Mouse (Mus musculus) MEL (cell line): ENCODE data around the gene Spock1. TPM values are rescaled to one million over a fixed set of nuclear protein-coding genes. Genes with fewer than 3 reads are reported as not detected.

Experiments used
- DNase-seq: peaks from one replicate; pipeline ENCODE4 v3.0.0; 2011; ENCODE audit warnings: low read depth, low spot score
- H3K27ac ChIP-seq: 2 replicates; pipeline ENCODE4 v1.5.1; 2012; ENCODE audit warnings: low read depth, mild to moderate bottlenecking, control low read depth, low read length, moderate library complexity; ENCODE audit not compliant: control insufficient read depth
- H3K27me3 ChIP-seq, 2 experiments: fragments of 150-350 bp in 1 of 2; sonication (generic) in 1 of 2; 2 replicates each; pipeline ENCODE4 v1.6.1; 2012; ENCODE audit warnings: low read length in 2 of 2, mild to moderate bottlenecking in 2 of 2, improper control_type of control experiment in 1 of 2, moderate library complexity in 1 of 2; ENCODE audit not compliant: insufficient read depth in 2 of 2, control insufficient read depth in 1 of 2
- H3K36me3 ChIP-seq, 2 experiments: 2 replicates each; pipeline ENCODE4 v1.6.1; 2012 to 2014; ENCODE audit warnings: low read length in 2 of 2, improper control_type of control experiment in 1 of 2, inconsistent platforms in 1 of 2, mild to moderate bottlenecking in 1 of 2; ENCODE audit not compliant: insufficient read depth in 2 of 2, control insufficient read depth in 1 of 2
- H3K4me1 ChIP-seq, 2 experiments: fragments of 150-350 bp in 1 of 2; sonication (generic) in 1 of 2; 2 replicates each; pipeline ENCODE4 v1.6.1; 2012; ENCODE audit warnings: low read length in 2 of 2, improper control_type of control experiment in 1 of 2, mild to moderate bottlenecking in 1 of 2; ENCODE audit not compliant: insufficient read depth in 2 of 2, control insufficient read depth in 1 of 2
- H3K4me3 ChIP-seq, 2 experiments: fragments of 150-350 bp in 1 of 2; sonication (generic) in 1 of 2; 2 replicates each; pipeline ENCODE4 v1.5.1; 2012; ENCODE audit warnings: low read depth in 2 of 2, low read length in 2 of 2, mild to moderate bottlenecking in 2 of 2, moderate library complexity in 2 of 2, control low read depth in 1 of 2, improper control_type of control experiment in 1 of 2; ENCODE audit not compliant: control insufficient read depth in 1 of 2, insufficient read depth in 1 of 2
- H3K79me2 ChIP-seq: 2 replicates; pipeline ENCODE4 v1.6.1; 2012; ENCODE audit warnings: mild to moderate bottlenecking, low read length, moderate library complexity; ENCODE audit not compliant: control insufficient read depth, poor library complexity, insufficient read depth
- H3K9ac ChIP-seq: 2 replicates; pipeline ENCODE4 v1.6.1; 2012; ENCODE audit warnings: low read depth, mild to moderate bottlenecking, control low read depth, low read length, moderate library complexity; ENCODE audit not compliant: control insufficient read depth, poor library complexity, severe bottlenecking
- H3K9me3 ChIP-seq: fragments of 150-350 bp; sonication (generic); replicated peaks from 2 replicates; pipeline ENCODE4 v1.6.1; 2012; ENCODE audit warnings: mild to moderate bottlenecking, low read length, improper control_type of control experiment, moderate library complexity; ENCODE audit not compliant: insufficient read depth
- E2F4 ChIP-seq: IDR thresholded peaks from 2 replicates; pipeline ENCODE4 v1.6.1; 2011; ENCODE audit warnings: low read depth, low read length, improper control_type of control experiment, borderline replicate concordance
- EP300 ChIP-seq, 2 experiments: IDR thresholded peaks; 2 replicates each; pipeline ENCODE4 v1.6.1; 2011; ENCODE audit warnings: improper control_type of control experiment in 2 of 2, low read length in 2 of 2, low read depth in 1 of 2, mild to moderate bottlenecking in 1 of 2
- GATA1 ChIP-seq: IDR thresholded peaks from 2 replicates; pipeline ENCODE4 v1.6.1; 2011; ENCODE audit warnings: low read depth, low read length, improper control_type of control experiment
- HCFC1 ChIP-seq: IDR thresholded peaks from 2 replicates; pipeline ENCODE4 v1.6.1; 2012; ENCODE audit warnings: low read depth, mild to moderate bottlenecking, inconsistent platforms, low read length, improper control_type of control experiment, moderate library complexity
- KAT2A ChIP-seq: conservative IDR thresholded peaks from 2 replicates; pipeline ENCODE4 v1.6.1; 2012; ENCODE audit warnings: low read depth, low read length, improper control_type of control experiment, inconsistent platforms
- MEF2A ChIP-seq: IDR thresholded peaks from 2 replicates; pipeline ENCODE4 v1.6.1; 2014; ENCODE audit warnings: low read depth, mild to moderate bottlenecking, inconsistent platforms, low read length, improper control_type of control experiment; ENCODE audit not compliant: poor library complexity, insufficient replicate concordance, severe bottlenecking; ENCODE audit errors: extremely low read depth
- MXI1 ChIP-seq: IDR thresholded peaks from 2 replicates; pipeline ENCODE4 v1.6.1; 2011; ENCODE audit warnings: mild to moderate bottlenecking, low read depth, low read length, improper control_type of control experiment
- NELFE ChIP-seq: IDR thresholded peaks from 2 replicates; pipeline ENCODE4 v1.6.1; 2011; ENCODE audit warnings: low read depth, low read length, improper control_type of control experiment
- POLR2AphosphoS5 ChIP-seq: IDR thresholded peaks from 2 replicates; pipeline ENCODE4 v1.6.1; 2012; ENCODE audit warnings: low read depth, borderline replicate concordance, mild to moderate bottlenecking, inconsistent platforms, low read length, moderate library complexity, mixed read lengths
- SIN3A ChIP-seq: IDR thresholded peaks from 2 replicates; pipeline ENCODE4 v1.6.1; 2012; ENCODE audit warnings: low read length, improper control_type of control experiment, inconsistent platforms
- SMC3 ChIP-seq: IDR thresholded peaks from 2 replicates; pipeline ENCODE4 v1.6.1; 2011; ENCODE audit warnings: low read depth, low read length, improper control_type of control experiment
- UBTF ChIP-seq: IDR thresholded peaks from 2 replicates; pipeline ENCODE4 v1.6.1; 2012; ENCODE audit warnings: low read depth, mild to moderate bottlenecking, inconsistent platforms, low read length, improper control_type of control experiment, moderate library complexity, borderline replicate concordance; ENCODE audit not compliant: insufficient read depth
- USF1 ChIP-seq: IDR thresholded peaks from 2 replicates; pipeline ENCODE4 v1.6.1; 2014; ENCODE audit warnings: low read depth, mild to moderate bottlenecking, inconsistent platforms, low read length, improper control_type of control experiment, moderate library complexity
- ZKSCAN1 ChIP-seq: IDR thresholded peaks from 2 replicates; pipeline ENCODE4 v1.6.1; 2012; ENCODE audit warnings: low read depth, mild to moderate bottlenecking, inconsistent platforms, low read length, improper control_type of control experiment, moderate library complexity
- ZNF384 ChIP-seq: IDR thresholded peaks from 2 replicates; pipeline ENCODE4 v1.6.1; 2012; ENCODE audit warnings: low read depth, mild to moderate bottlenecking, inconsistent platforms, low read length, improper control_type of control experiment
- polyA plus RNA-seq, 2 experiments: library from polyadenylated mRNA; stranded (reverse) in 1 of 2; unstranded in 1 of 2; fragments of >175 nt in 1 of 2; fragments of >200 nt in 1 of 2; gene quantifications; 2 replicates each; pipeline versions ENCODE4 v1.2.1 to v1.2.4; 2012; ENCODE audit warnings: low replicate concordance in 2 of 2, low read depth in 1 of 2; ENCODE audit not compliant: insufficient read length in 2 of 2, insufficient read depth in 1 of 2, missing spikeins in 1 of 2
- total RNA-seq: library from RNA; depleted of rRNA; stranded (reverse); fragments of 300-350 nt; gene quantifications from 2 replicates; pipeline ENCODE4 v1.2.3, GENCODE M21; 2012

Spock1 gene
- total and polyA plus RNA-seq, 3 experiments: not detected

- Histone ChIP-seq H3K79me2 (no peaks in the 10 kb centered on the region), H3K27me3 (no peaks in the 10 kb centered on the region), H3K4me3 (no peak overlapping the region), H3K9me3 (no peaks in the 10 kb centered on the region), H3K4me1 (no peaks in the 10 kb centered on the region), H3K36me3 (no peaks in the 10 kb centered on the region)
- no peak for DNase-seq
- TF ChIP-seq SIN3A (no peak), E2F4 (no peak), GATA1 (no peak), EP300 (IDR thresholded peaks at IDR 0.05; ENCODE audit: low read depth in 1 of 2, low read length in 2 of 2) (no peak), KAT2A (no peak), ZNF384 (no peak), ZKSCAN1 (no peak)
- TF ChIP-seq, all 39 proteins: peak for 0
- no peak overlapping the region for H3K27ac ChIP-seq
- no peak overlapping the region for H3K9ac ChIP-seq
Measured at GRCm38 (mm10) chr13:57727716-57728115, 180.4 kb downstream of the Spock1 start.

- no peaks in the 10 kb centered on the region for H3K27me3 ChIP-seq
- TF ChIP-seq HCFC1 (no peak), MEF2A (no peak), MXI1 (no peak), SMC3 (no peak), POLR2AphosphoS5 (no peak)
- TF ChIP-seq, all 39 proteins: peak for 0
- Histone ChIP-seq H3K9ac (no peak overlapping the region), H3K4me1 (no peaks in the 10 kb centered on the region), H3K9me3 (no peaks in the 10 kb centered on the region), H3K4me3 (no peak overlapping the region), H3K27ac (no peak overlapping the region), H3K79me2 (no peaks in the 10 kb centered on the region), H3K36me3 (no peaks in the 10 kb centered on the region)
- no peak for DNase-seq
Measured at GRCm38 (mm10) chr13:57726654-57727053, 181.5 kb downstream of the Spock1 start.

- H3K27ac ChIP-seq: no peak overlapping the region
- H3K79me2 ChIP-seq: no peaks in the 10 kb centered on the region
- H3K9me3 ChIP-seq: no peaks in the 10 kb centered on the region
- H3K4me1 ChIP-seq: no peaks in the 10 kb centered on the region
- DNase-seq: no peak
- TF ChIP-seq MXI1 (no peak), SMC3 (no peak), NELFE (no peak), UBTF (no peak), USF1 (no peak)
- no peaks in the 10 kb centered on the region for H3K36me3 ChIP-seq
- no peak overlapping the region for H3K9ac ChIP-seq
- H3K4me3 ChIP-seq: no peak overlapping the region
- no peaks in the 10 kb centered on the region for H3K27me3 ChIP-seq
Measured at GRCm38 (mm10) chr13:57722329-57722936, 185.7 kb downstream of the Spock1 start.
